Comparison of ENCODE assay signal across 24 mouse cellular contexts in the genomic region with DNA sequence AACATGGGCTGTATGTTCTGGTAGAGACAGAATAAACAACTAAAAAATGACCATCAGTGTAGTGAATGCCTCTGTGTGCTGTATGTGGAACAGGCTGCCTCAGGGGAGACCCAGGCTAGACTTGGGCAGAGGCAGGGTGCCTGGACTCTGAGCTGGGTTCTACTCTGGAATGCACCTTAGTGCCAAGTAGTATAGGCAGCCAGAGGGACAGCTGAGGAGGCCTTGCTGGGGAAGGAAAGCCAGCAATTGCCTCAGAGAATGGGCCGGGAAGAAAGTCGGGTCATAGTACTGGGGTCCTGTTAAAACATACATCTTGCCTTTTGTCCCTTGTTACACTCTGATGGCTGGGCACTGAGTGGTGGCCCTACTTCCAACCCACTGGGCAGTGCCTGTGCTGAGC. TPM values are rescaled to one million over a fixed set of nuclear protein-coding genes. Genes with fewer than 3 reads are reported as not detected.
DNase-seq lines count a peak whose midpoint lies in the region; ATAC-seq and TF ChIP-seq lines count a peak whose summit lies in the region.
"Had no signal": no experiment of that assay in that cellular context is flagged by ENCODE, and none has a peak within 500 bp of the region (broad histone marks: within the 10 kb centered on the region; RNA-seq: fewer than 3 reads in every experiment).

No protein-coding gene starts in this region.

- H3K4me2 ChIP-seq in liver, embryonic 14.5 days (ENCODE audit: low read depth): peak overlapping the region; percentile 47
- H3K4me2 ChIP-seq: embryonic facial prominence, embryonic 12.5 days; forebrain, embryonic 13.5 days; hindbrain, embryonic 15.5 days; midbrain, embryonic 11.5 days had no signal

- H3K36me3 ChIP-seq in kidney, adult 2 months (ENCODE audit: control insufficient read depth, insufficient read depth, low read length): no peaks in the 10 kb centered on the region
- no peaks in the 10 kb centered on the region for H3K36me3 ChIP-seq in liver, embryonic 14.5 days (replicated peaks; ENCODE audit: control insufficient read depth, insufficient read depth, low read depth)
- H3K36me3 ChIP-seq: embryonic facial prominence, embryonic 12.5 days; hindbrain, embryonic 15.5 days had no signal

- no peak for TF ChIP-seq POLR2A in kidney, adult 2 months (IDR thresholded peaks at IDR 0.05; ENCODE audit: low read depth, low read length)

- H3K9ac ChIP-seq in liver, embryonic 14.5 days (replicated peaks): peak overlapping the region; percentile 45
- H3K9ac ChIP-seq: embryonic facial prominence, embryonic 12.5 days; forebrain, embryonic 13.5 days; hindbrain, embryonic 15.5 days had no signal

- peaks cover 10% of the 10 kb centered on the region; the same call in 1 of the 2 replicates for H3K4me1 ChIP-seq in kidney, adult 2 months (ENCODE audit: control insufficient read depth, insufficient read depth, low read length)
- H3K4me1 ChIP-seq in liver, embryonic 14.5 days (replicated peaks; ENCODE audit: control insufficient read depth in 2 of 2, insufficient read depth in 2 of 2, low read length in 1 of 2): peaks cover 23 to 30% of the 10 kb centered on the region in 2 experiments
- H3K4me1 ChIP-seq: forebrain, embryonic 13.5 days; hindbrain, embryonic 15.5 days had no signal

- H3K4me3 ChIP-seq in kidney, adult 2 months (ENCODE audit: insufficient read depth, low read depth, low read length): no peak overlapping the region
- H3K4me3 ChIP-seq in liver, embryonic 14.5 days (ENCODE audit: insufficient read depth in 1 of 2, low read depth in 2 of 2, low read length in 2 of 2): peak overlapping the region in 1 of 2 experiments; percentile 8; a peak in 1 of 4 replicates
- H3K4me3 ChIP-seq: embryonic facial prominence, embryonic 12.5 days; forebrain, embryonic 13.5 days; hindbrain, embryonic 15.5 days had no signal

- H3K27me3 ChIP-seq in kidney, adult 2 months (replicated peaks; ENCODE audit: control insufficient read depth, insufficient read depth, low read length): no peaks in the 10 kb centered on the region
- H3K27me3 ChIP-seq in liver, embryonic 14.5 days (ENCODE audit: control insufficient read depth, insufficient read depth, low read length): no peaks in the 10 kb centered on the region
- H3K27me3 ChIP-seq: forebrain, embryonic 13.5 days; hindbrain, embryonic 15.5 days had no signal

- no peaks in the 10 kb centered on the region for H3K9me3 ChIP-seq in liver, embryonic 14.5 days (ENCODE audit: control insufficient read depth, low read length)
- H3K9me3 ChIP-seq: embryonic facial prominence, embryonic 12.5 days; forebrain, embryonic 13.5 days; hindbrain, embryonic 15.5 days had no signal

- TF ChIP-seq CTCF in kidney, adult 2 months (conservative IDR thresholded peaks at IDR 0.05; ENCODE audit: insufficient read depth, insufficient read length, low read depth, low read length): no peak
- no peak for TF ChIP-seq CTCF in liver, embryonic 14.5 days (IDR thresholded peaks at IDR 0.05; ENCODE audit: low read depth)

- peak; percentile 19 for DNase-seq in gastrocnemius, adult 18-20 months (ENCODE audit: low spot score)
- DNase-seq in gastrocnemius, postnatal 36 days: no peak
- DNase-seq in kidney, adult 2 months: peak; percentile 66
- no peak for DNase-seq in kidney, postnatal 4 days
- DNase-seq in kidney, postnatal 14 days: peak; percentile 41
- DNase-seq in liver, embryonic 14.5 days (ENCODE audit: low read depth in 3 of 3, low spot score in 3 of 3): no peak
- no peak for DNase-seq in left cerebral cortex, adult 18-20 months (ENCODE audit: low spot score in 2 of 2)
- no peak for DNase-seq in B cell, adult 2 months
- DNase-seq: cerebellum, adult 11 months; cerebellum, postnatal 10 days; gastrocnemius, postnatal 25 days; left cerebral cortex, postnatal 4 days; thymus, adult 18-20 months; thymus, postnatal 4 days had no signal

- peak; percentile 31; the same call in 1 of the 2 replicates for ATAC-seq in liver, embryonic 14.5 days (ENCODE audit: insufficient read depth)
- ATAC-seq: CD4-positive, CD25-positive, alpha-beta regulatory T cell, adult 4 months; forebrain, embryonic 13.5 days; lung, postnatal 0 days had no signal

- no peak overlapping the region for H3K27ac ChIP-seq in kidney, adult 2 months (ENCODE audit: insufficient read depth, low read depth, low read length)
- peak overlapping the region; percentile 70 for H3K27ac ChIP-seq in liver, embryonic 14.5 days
- H3K27ac ChIP-seq: embryonic facial prominence, embryonic 12.5 days; forebrain, embryonic 13.5 days; hindbrain, embryonic 15.5 days had no signal

- intact Hi-C loops in gastrocnemius, postnatal 36 days (cut with DNase I): no loop called here

- WGBS in kidney, adult 2 months: 56% methylated on average over 2 of the region's 2 CpGs
- 81% methylated on average over 2 of the region's 2 CpGs for WGBS in liver, embryonic 14.5 days (ENCODE audit: insufficient replicate concordance)

- TF ChIP-seq EP300 in liver, embryonic 14.5 days (IDR thresholded peaks at IDR 0.05; ENCODE audit: low read depth): no peak

RNA-seq across cellular contexts. Expression of gene Glis1, which starts 25.1 kb away (rescaled TPM):
- under 1 TPM; 0.38 to 0.53 TPM for total RNA-seq in gastrocnemius, adult 18-20 months (2021)
- total RNA-seq in gastrocnemius, postnatal 36 days (2021): under 1 TPM; 0.20 to 0.23 TPM
- polyA plus RNA-seq in kidney, adult 2 months (2012; rRNA removed): 15.2 and 19.7 TPM in 2 replicates
- polyA plus RNA-seq in liver, embryonic 14.5 days (2012; rRNA removed): 0.17 and 0.35 TPM in 2 replicates
- 0.10 and 0.40 TPM in 2 replicates for polyA plus RNA-seq in liver, embryonic 14.5 days (2014; fragmentation: Nextera tagmentation; extraction: Ambion mirVana)
- total RNA-seq in left cerebral cortex, adult 18-20 months (2021): under 1 TPM; 0.93 to 0.94 TPM
- total RNA-seq: gastrocnemius, postnatal 25 days; hematopoietic stem cell, adult 5-6 weeks; liver, adult 2 months; monocyte, adult 5-6 weeks; neutrophil, adult 5-6 weeks had no signal
- polyA plus RNA-seq: CD4-positive, CD25-positive, alpha-beta regulatory T cell, adult 4 months had no signal

Comparison
In these comparisons a context has a peak if more than half of its experiments do, and no peak if none do; other contexts are left out.
1. DNase-seq: peak in gastrocnemius, adult 18-20 months (single experiment), kidney, adult 2 months (single experiment) and kidney, postnatal 14 days (single experiment); none in gastrocnemius, postnatal 36 days (0 of 2), kidney, postnatal 4 days (0 of 2), liver, embryonic 14.5 days (0 of 3), left cerebral cortex, adult 18-20 months (0 of 2) and B cell, adult 2 months (0 of 2).